Mouse (Mus musculus): Measurements from ENCODE around the gene Agk.

DNA sequence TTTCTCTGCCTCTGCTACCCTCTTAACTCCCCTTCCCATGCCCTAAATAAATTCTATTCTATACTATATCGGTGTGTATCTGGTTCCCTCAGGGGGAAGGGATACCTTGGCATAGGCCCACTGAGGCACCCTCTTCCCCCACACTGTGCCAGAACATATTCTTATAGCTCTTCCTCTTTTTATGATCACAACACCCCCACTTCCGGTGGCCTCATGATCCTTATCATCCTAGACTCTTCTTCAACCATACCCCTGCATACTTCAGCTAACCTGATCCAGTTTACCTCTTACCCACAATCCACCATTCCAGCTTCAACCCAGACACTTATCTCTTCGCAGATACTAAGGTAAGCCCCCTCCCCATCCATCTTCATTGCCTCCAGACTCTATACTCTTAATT lies 86.1 kb downstream of the Agk start:
- TF ChIP-seq CTCF (IDR thresholded peaks at IDR 0.05; ENCODE audit: control insufficient read depth, insufficient read depth, insufficient read length) (no peak), MYOG (IDR thresholded peaks at IDR 0.05; ENCODE audit: control insufficient read depth, extremely low read depth, insufficient read length) (no peak), MAX (IDR thresholded peaks at IDR 0.05) (no peak), MYOD1 (IDR thresholded peaks at IDR 0.05; ENCODE audit: control insufficient read depth, insufficient read length, low read depth) (no peak)
